Mouse (Mus musculus): Measurements from ENCODE around the gene Limch1. TPM values are rescaled to one million over a fixed set of nuclear protein-coding genes. Genes with fewer than 3 reads are reported as not detected.

Gene Limch1
- polyA plus RNA-seq, 1 experiment from 2014 or later, result 35.1 TPM

GRCm38 (mm10) chr5:66848136-66848535, 102.5 kb downstream of the Limch1 start:
- Histone ChIP-seq H3K27me3 (no peaks in the 10 kb centered on the region), H3K9ac (no peak overlapping the region), H3K27ac (no peak overlapping the region), H3K4me2 (no peak overlapping the region), H3K9me3 (replicated peaks) (no peaks in the 10 kb centered on the region), H3K36me3 (no peaks in the 10 kb centered on the region), H3K4me1 (peaks cover 10% of the 10 kb centered on the region), H3K4me3 (replicated peaks) (no peak overlapping the region)
- WGBS, result 32% methylated on average over 7 of the region's 7 CpGs
- ATAC-seq (replicated peaks; ENCODE audit: low FRiP score), result no peak

- Histone ChIP-seq H3K36me3 (no peaks in the 10 kb centered on the region), H3K4me3 (replicated peaks) (no peak overlapping the region), H3K4me2 (no peak overlapping the region), H3K9ac (no peak overlapping the region), H3K27ac (no peak overlapping the region), H3K4me1 (peaks cover 10% of the 10 kb centered on the region), H3K9me3 (replicated peaks) (no peaks in the 10 kb centered on the region), H3K27me3 (no peaks in the 10 kb centered on the region)
- 67% methylated on average over 4 of the region's 4 CpGs for WGBS
- no peak for ATAC-seq (replicated peaks; ENCODE audit: low FRiP score)
Measured at GRCm38 (mm10) chr5:66849148-66849547, 103.5 kb downstream of the Limch1 start.

- Histone ChIP-seq H3K27me3 (no peaks in the 10 kb centered on the region), H3K4me3 (replicated peaks) (no peak overlapping the region), H3K9me3 (replicated peaks) (no peaks in the 10 kb centered on the region), H3K27ac (no peak overlapping the region), H3K4me2 (no peak overlapping the region), H3K9ac (no peak overlapping the region), H3K4me1 (peaks cover 15% of the 10 kb centered on the region), H3K36me3 (no peaks in the 10 kb centered on the region)
- WGBS, result 84% methylated on average over 11 of the region's 11 CpGs
- ATAC-seq (replicated peaks; ENCODE audit: low FRiP score), result no peak
Measured at GRCm38 (mm10) chr5:66850721-66851251, 105.2 kb downstream of the Limch1 start.

- peaks cover 19% of the 10 kb centered on the region for H3K4me1 ChIP-seq
- H3K9me3 ChIP-seq (replicated peaks), result no peaks in the 10 kb centered on the region
- no peak for ATAC-seq (replicated peaks; ENCODE audit: low FRiP score)
- no peak overlapping the region for H3K9ac ChIP-seq
- no peak overlapping the region for H3K4me2 ChIP-seq
- WGBS, result 79% methylated on average over 5 of the region's 5 CpGs
- no peak overlapping the region for H3K27ac ChIP-seq
- H3K4me3 ChIP-seq (replicated peaks), result no peak overlapping the region
- no peaks in the 10 kb centered on the region for H3K27me3 ChIP-seq
- H3K36me3 ChIP-seq, result no peaks in the 10 kb centered on the region
Measured at GRCm38 (mm10) chr5:66851708-66852107, 106.1 kb downstream of the Limch1 start.

- no peaks in the 10 kb centered on the region for H3K9me3 ChIP-seq (replicated peaks)
- H3K4me1 ChIP-seq, result peaks cover 11% of the 10 kb centered on the region
- no peak overlapping the region for H3K4me3 ChIP-seq (replicated peaks)
- no peak overlapping the region for H3K9ac ChIP-seq
- H3K4me2 ChIP-seq, result no peak overlapping the region
- no peaks in the 10 kb centered on the region for H3K27me3 ChIP-seq
- no peaks in the 10 kb centered on the region for H3K36me3 ChIP-seq
- WGBS, result 87% methylated on average over 5 of the region's 5 CpGs
- H3K27ac ChIP-seq, result no peak overlapping the region
- ATAC-seq (replicated peaks; ENCODE audit: low FRiP score), result no peak
Measured at GRCm38 (mm10) chr5:66854263-66854662, 108.6 kb downstream of the Limch1 start.

GRCm38 (mm10) chr5:66855358-66856107, 109.9 kb downstream of the Limch1 start:
- H3K4me3 ChIP-seq (replicated peaks), result no peak overlapping the region
- ATAC-seq (replicated peaks; ENCODE audit: low FRiP score), result no peak
- H3K27ac ChIP-seq, result no peak overlapping the region
- no peaks in the 10 kb centered on the region for H3K27me3 ChIP-seq
- H3K9ac ChIP-seq, result no peak overlapping the region
- H3K36me3 ChIP-seq, result no peaks in the 10 kb centered on the region
- no peak overlapping the region for H3K4me2 ChIP-seq
- peaks cover 13% of the 10 kb centered on the region; the same call in 1 of the 2 replicates for H3K4me1 ChIP-seq
- no peaks in the 10 kb centered on the region for H3K9me3 ChIP-seq (replicated peaks)
- WGBS, result 66% methylated on average over 11 of the region's 11 CpGs

- no peak for ATAC-seq (replicated peaks; ENCODE audit: low FRiP score)
- Histone ChIP-seq H3K27me3 (no peaks in the 10 kb centered on the region), H3K36me3 (no peaks in the 10 kb centered on the region), H3K27ac (no peak overlapping the region), H3K4me2 (no peak overlapping the region), H3K9me3 (replicated peaks) (no peaks in the 10 kb centered on the region), H3K4me1 (peaks cover 33% of the 10 kb centered on the region), H3K4me3 (replicated peaks) (no peak overlapping the region), H3K9ac (no peak overlapping the region)
- 91% methylated on average over 3 of the region's 3 CpGs for WGBS
Measured at GRCm38 (mm10) chr5:66859506-66859905, 113.9 kb downstream of the Limch1 start.

GRCm38 (mm10) chr5:66861232-66862035, 115.8 kb downstream of the Limch1 start:
- Histone ChIP-seq H3K4me2 (no peak overlapping the region), H3K4me1 (peaks cover 27% of the 10 kb centered on the region), H3K27ac (peak overlapping the region; percentile 54), H3K36me3 (no peaks in the 10 kb centered on the region), H3K4me3 (replicated peaks) (no peak overlapping the region), H3K9me3 (replicated peaks) (no peaks in the 10 kb centered on the region), H3K27me3 (no peaks in the 10 kb centered on the region), H3K9ac (no peak overlapping the region)
- 41% methylated on average over 17 of the region's 17 CpGs for WGBS
- peak; percentile 87 for ATAC-seq (replicated peaks; ENCODE audit: low FRiP score)

- Histone ChIP-seq H3K36me3 (no peaks in the 10 kb centered on the region), H3K4me3 (replicated peaks) (no peak overlapping the region), H3K4me1 (peaks cover 22% of the 10 kb centered on the region), H3K9me3 (replicated peaks) (no peaks in the 10 kb centered on the region), H3K4me2 (no peak overlapping the region), H3K27me3 (no peaks in the 10 kb centered on the region), H3K9ac (no peak overlapping the region), H3K27ac (peak overlapping the region; percentile 54)
- ATAC-seq (replicated peaks; ENCODE audit: low FRiP score), result peak; percentile 61; the same call in 1 of the 2 replicates
- WGBS, result 40% methylated on average over 4 of the region's 4 CpGs
Measured at GRCm38 (mm10) chr5:66862151-66862550, 116.5 kb downstream of the Limch1 start.

- H3K9ac ChIP-seq, result no peak overlapping the region
- no peaks in the 10 kb centered on the region for H3K9me3 ChIP-seq (replicated peaks)
- WGBS, result 66% methylated on average over 5 of the region's 5 CpGs
Measured at GRCm38 (mm10) chr5:66865229-66865628, 119.6 kb downstream of the Limch1 start.

GRCm38 (mm10) chr5:66866019-66866418, 120.4 kb downstream of the Limch1 start:
- H3K9me3 ChIP-seq (replicated peaks), result no peaks in the 10 kb centered on the region
- WGBS, result 67% methylated on average over 8 of the region's 8 CpGs
- H3K27ac ChIP-seq, result no peak overlapping the region
- H3K4me1 ChIP-seq, result peaks cover 15% of the 10 kb centered on the region
- H3K4me3 ChIP-seq (replicated peaks), result no peak overlapping the region
- H3K9ac ChIP-seq, result no peak overlapping the region
- no peaks in the 10 kb centered on the region for H3K36me3 ChIP-seq
- no peak overlapping the region for H3K4me2 ChIP-seq
- ATAC-seq (replicated peaks; ENCODE audit: low FRiP score), result no peak
- no peaks in the 10 kb centered on the region for H3K27me3 ChIP-seq

More at GRCm38 (mm10) chr5:66865229-66865628, 119.6 kb downstream of the Limch1 start:
- H3K27me3 ChIP-seq, result no peaks in the 10 kb centered on the region
- peaks cover 22% of the 10 kb centered on the region for H3K4me1 ChIP-seq
- no peak for ATAC-seq (replicated peaks; ENCODE audit: low FRiP score)
- no peak overlapping the region for H3K4me3 ChIP-seq (replicated peaks)
- no peaks in the 10 kb centered on the region for H3K36me3 ChIP-seq
- no peak overlapping the region for H3K4me2 ChIP-seq
- no peak overlapping the region for H3K27ac ChIP-seq

- H3K9ac ChIP-seq, result no peak overlapping the region
- H3K4me3 ChIP-seq (replicated peaks), result no peak overlapping the region
- H3K27ac ChIP-seq, result no peak overlapping the region
- no peaks in the 10 kb centered on the region for H3K36me3 ChIP-seq
- no peak for ATAC-seq (replicated peaks; ENCODE audit: low FRiP score)
- WGBS, result 86% methylated on average over 4 of the region's 4 CpGs
- H3K27me3 ChIP-seq, result no peaks in the 10 kb centered on the region
- no peak overlapping the region for H3K4me2 ChIP-seq
- no peaks in the 10 kb centered on the region for H3K4me1 ChIP-seq
- H3K9me3 ChIP-seq (replicated peaks), result no peaks in the 10 kb centered on the region
Measured at GRCm38 (mm10) chr5:66869545-66869944, 123.9 kb downstream of the Limch1 start.
